Mouse (Mus musculus) forebrain, embryonic 15.5 days (tissue): Measurements from ENCODE around the gene Gatc. TPM values are rescaled to one million over a fixed set of nuclear protein-coding genes. Genes with fewer than 3 reads are reported as not detected.

Source experiments
- ATAC-seq: fragments of 200-750 bp; cut with Nextera tagmentation; replicated peaks from 2 replicates; pipeline ENCODE4 v1.8.0; 2017; ENCODE audit warnings: mild to moderate bottlenecking, moderate TSS enrichment, moderate library complexity
- H3K27ac ChIP-seq: fragments of 300-500 bp; sonication (generic); replicated peaks from 2 replicates; pipeline ENCODE4 v1.5.1; 2015; ENCODE audit warnings: mild to moderate bottlenecking, inconsistent platforms
- H3K27me3 ChIP-seq: fragments of 300-500 bp; sonication (generic); 2 replicates; pipeline ENCODE4 v1.6.1; 2015; ENCODE audit warnings: inconsistent platforms
- H3K36me3 ChIP-seq: fragments of 300-500 bp; sonication (generic); 2 replicates; pipeline ENCODE4 v1.6.1; 2015; ENCODE audit warnings: mild to moderate bottlenecking, inconsistent platforms
- H3K4me1 ChIP-seq: fragments of 300-500 bp; sonication (generic); 2 replicates; pipeline ENCODE4 v1.6.1; 2015; ENCODE audit warnings: inconsistent platforms
- H3K4me2 ChIP-seq: fragments of 300-500 bp; sonication (generic); replicated peaks from 2 replicates; pipeline ENCODE4 v1.6.1; 2015; ENCODE audit warnings: mild to moderate bottlenecking, inconsistent platforms
- H3K4me3 ChIP-seq: fragments of 300-500 bp; sonication (generic); 2 replicates; pipeline ENCODE4 v1.5.1; 2015; ENCODE audit warnings: mild to moderate bottlenecking, inconsistent platforms
- H3K9ac ChIP-seq: fragments of 300-500 bp; sonication (generic); replicated peaks from 2 replicates; pipeline ENCODE4 v1.6.1; 2015; ENCODE audit warnings: mild to moderate bottlenecking, inconsistent platforms
- H3K9me3 ChIP-seq: fragments of 300-500 bp; sonication (generic); 2 replicates; pipeline ENCODE4 v1.6.1; 2016; ENCODE audit warnings: inconsistent platforms
- WGBS: fragments of 180-500 bp; shearing (Covaris S2); methylation state at CpG from one replicate; pipeline ENCODE4 v1.1.7; 2015; ENCODE audit warnings: mixed read lengths; 5-methylcytosine and 5-hydroxymethylcytosine counted together
- polyA plus RNA-seq: library from polyadenylated mRNA; unstranded; fragments of >200 nt; fragmentation: Nextera tagmentation; extraction: Ambion mirVana; gene quantifications from 2 replicates; pipeline ENCODE4 v1.2.1, GENCODE M21; 2015

Gene Gatc
- polyA plus RNA-seq, 1 experiment from 2014 or later, result 33.6 TPM

DNA sequence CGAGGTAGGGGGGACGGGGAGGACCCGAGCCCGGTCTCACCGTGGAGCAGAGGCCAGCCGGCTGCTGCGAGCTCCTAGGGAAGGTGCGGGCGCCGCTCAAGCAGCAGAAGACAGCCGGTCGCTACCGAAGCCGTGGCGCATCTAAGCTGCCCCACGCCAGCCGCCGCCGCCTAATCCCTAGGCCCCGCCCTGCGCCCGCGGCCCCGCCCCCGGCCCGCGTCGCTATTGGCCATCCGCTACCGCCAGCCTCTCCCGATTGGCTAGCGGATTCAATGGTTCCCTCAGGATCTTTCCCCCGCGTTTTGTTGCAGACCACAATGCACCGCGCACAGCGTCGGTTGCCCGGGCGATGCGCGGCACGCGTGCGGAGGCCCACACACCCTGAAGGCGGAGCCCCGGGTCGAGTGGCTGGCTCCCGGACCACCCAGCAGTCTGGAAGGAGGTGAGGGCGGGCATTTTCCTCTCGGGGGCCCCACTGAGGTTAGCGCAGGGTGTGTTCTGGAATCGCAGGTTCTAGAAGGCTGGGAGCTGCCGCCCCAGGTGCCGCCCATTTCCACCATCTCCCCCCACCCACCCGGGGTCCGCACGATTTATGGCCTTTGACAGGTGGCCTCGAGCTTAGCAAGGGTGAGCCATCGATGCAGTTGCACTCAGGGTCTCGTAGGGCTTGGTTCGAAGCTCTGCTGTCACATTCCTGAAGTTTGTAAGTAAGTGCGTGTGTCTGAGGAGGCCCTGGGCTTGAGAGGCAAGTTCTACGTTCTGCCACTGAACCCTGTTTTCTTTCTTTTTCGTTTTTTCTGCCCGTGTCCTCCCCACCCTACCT, 40.0 kb downstream of the Gatc start, which contains the start of gene Dynll1:
Dynll1 (minus strand) TSS at position 208 of the 823 bp plus-strand sequence.
- Histone ChIP-seq H3K27ac (peak within 1 kb of the TSS; percentile 96), H3K4me1 (peaks cover 34% of the 10 kb centered on the region), H3K9ac (peak within 1 kb of the TSS; percentile 93), H3K27me3 (no peaks in the 10 kb centered on the region), H3K36me3 (peaks cover 21% of the 10 kb centered on the region), H3K4me2 (peak within 1 kb of the TSS; percentile 70), H3K4me3 (peak within 1 kb of the TSS; percentile 97), H3K9me3 (no peaks in the 10 kb centered on the region)
- peak; percentile 98 for ATAC-seq
- WGBS, result under 1% methylated on average over 58 of the region's 66 CpGs

DNA sequence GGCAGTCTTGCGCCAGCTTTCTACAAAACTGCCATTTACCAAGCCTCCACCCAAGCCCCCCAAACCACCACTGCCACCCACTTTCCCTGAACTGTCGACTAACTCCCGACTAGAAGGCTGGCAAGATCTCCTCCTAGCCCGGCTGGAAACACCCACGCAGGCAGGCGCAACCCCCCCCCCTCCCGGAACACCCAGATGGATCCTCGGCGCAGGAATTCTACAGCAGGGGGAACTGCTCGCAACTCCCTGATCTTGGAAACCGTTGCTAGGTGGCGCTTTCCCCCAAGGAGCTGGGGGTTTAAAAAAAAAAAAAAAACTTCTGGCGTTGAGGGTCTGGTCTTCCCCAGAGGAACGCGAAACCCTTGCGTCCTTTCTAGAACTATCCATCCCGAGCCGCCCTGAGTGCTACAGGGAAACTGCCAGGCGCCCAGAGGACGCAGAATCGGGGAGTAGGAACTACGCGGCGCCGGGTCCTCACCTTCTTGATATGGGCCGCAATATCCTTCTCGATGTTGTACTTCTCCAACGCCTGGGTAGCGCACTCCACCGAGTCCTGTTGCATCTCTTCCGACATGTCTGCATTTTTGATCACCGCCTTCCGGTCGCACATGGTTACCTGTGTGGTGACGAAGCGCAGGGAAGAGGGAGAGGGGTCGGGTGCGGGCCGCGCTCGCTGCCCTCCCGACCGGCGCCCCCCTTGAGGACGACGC, 40.8 kb downstream of the Gatc start:
- no peak; the same call in none of the 2 replicates for ATAC-seq
- under 1% methylated on average over 46 of the region's 46 CpGs for WGBS

DNA sequence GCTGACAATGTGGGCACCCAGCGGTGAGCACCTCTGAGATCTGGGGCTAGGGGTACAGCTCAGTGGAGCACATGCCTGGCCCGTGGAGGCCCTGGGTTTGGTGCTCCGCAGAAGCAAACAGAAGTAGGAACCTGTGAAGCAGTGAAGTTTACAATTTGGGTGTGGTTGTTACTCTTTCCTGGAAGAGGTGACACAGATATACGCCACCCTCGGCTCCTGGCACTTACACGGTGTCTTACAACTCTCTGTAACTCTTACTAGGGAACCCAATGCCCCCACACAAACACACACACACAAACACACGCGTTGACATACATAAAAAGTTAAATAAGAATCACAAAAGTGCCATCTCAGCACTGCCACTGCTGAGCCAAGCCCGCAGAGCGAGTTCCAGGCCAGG, 44.6 kb downstream of the Gatc start:
- Histone ChIP-seq H3K27me3 (no peaks in the 10 kb centered on the region), H3K4me2 (no peak overlapping the region), H3K4me3 (no peak overlapping the region), H3K4me1 (peaks cover 26% of the 10 kb centered on the region), H3K9ac (no peak overlapping the region), H3K36me3 (peaks cover 43% of the 10 kb centered on the region), H3K9me3 (no peaks in the 10 kb centered on the region), H3K27ac (no peak overlapping the region)
- 84% methylated on average over 10 of the region's 10 CpGs for WGBS
- ATAC-seq, result no peak

More for the DNA sequence above, 40.8 kb downstream of the Gatc start:
- peak overlapping the region; percentile 70 for H3K4me2 ChIP-seq
- H3K9ac ChIP-seq, result peak overlapping the region; percentile 93
- peak overlapping the region; percentile 96 for H3K27ac ChIP-seq
- H3K36me3 ChIP-seq, result peaks cover 26% of the 10 kb centered on the region
- H3K27me3 ChIP-seq, result no peaks in the 10 kb centered on the region
- H3K4me3 ChIP-seq, result peak overlapping the region; percentile 97
- H3K4me1 ChIP-seq, result peaks cover 34% of the 10 kb centered on the region
- H3K9me3 ChIP-seq, result no peaks in the 10 kb centered on the region

DNA sequence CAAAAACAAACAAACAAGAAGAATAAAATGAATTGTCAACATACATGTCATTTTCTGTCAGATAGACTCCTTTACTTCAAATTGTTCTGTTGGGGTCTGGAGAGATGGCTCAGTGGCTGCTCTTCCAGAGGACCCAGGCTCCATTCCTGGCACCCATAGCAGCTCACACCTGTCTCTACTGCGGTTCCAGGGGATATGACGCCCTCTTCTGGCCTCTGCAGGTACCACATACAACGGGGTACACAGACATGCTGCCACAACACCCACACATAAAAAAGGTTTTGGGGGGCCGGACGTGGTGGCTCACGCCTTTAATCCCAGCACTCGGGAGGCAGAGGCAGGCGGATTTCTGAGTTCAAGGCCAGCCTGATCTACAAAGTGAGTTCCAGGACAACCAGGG, 46.8 kb downstream of the Gatc start:
- WGBS, result 91% methylated on average over 8 of the region's 8 CpGs
- ATAC-seq, result no peak
- no peak overlapping the region for H3K4me2 ChIP-seq
- no peaks in the 10 kb centered on the region for H3K27me3 ChIP-seq
- H3K9ac ChIP-seq, result no peak overlapping the region
- no peak overlapping the region for H3K4me3 ChIP-seq
- H3K4me1 ChIP-seq, result peaks cover 19% of the 10 kb centered on the region
- peaks cover 59% of the 10 kb centered on the region for H3K36me3 ChIP-seq
- no peaks in the 10 kb centered on the region for H3K9me3 ChIP-seq
- H3K27ac ChIP-seq, result no peak overlapping the region

DNA sequence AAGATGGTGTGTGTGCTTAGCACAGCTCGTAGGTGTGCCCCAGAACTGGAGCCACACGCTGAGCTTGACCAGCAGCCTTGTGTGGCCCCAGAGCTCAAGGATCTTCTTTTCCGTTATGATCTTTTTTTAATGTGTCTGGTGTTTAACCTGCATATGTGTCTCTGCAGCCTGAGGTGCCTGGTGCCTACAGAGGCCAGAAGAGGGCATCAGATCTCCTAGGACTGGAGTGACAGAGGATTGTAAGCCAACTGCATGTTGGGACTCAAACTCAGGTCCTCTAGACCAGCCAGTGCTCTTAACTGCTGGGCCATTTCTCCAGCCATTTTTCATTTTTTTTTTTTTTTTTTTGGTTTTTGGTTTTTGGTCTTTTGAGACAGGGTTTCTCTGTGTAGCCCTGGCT, 56.2 kb downstream of the Gatc start:
- peaks cover 41% of the 10 kb centered on the region for H3K36me3 ChIP-seq
- H3K4me1 ChIP-seq, result peaks cover 5% of the 10 kb centered on the region
- 88% methylated on average over 3 of the region's 3 CpGs for WGBS
- H3K9me3 ChIP-seq, result no peaks in the 10 kb centered on the region
- H3K27me3 ChIP-seq, result no peaks in the 10 kb centered on the region
- H3K4me2 ChIP-seq, result no peak overlapping the region
- ATAC-seq, result no peak
- H3K4me3 ChIP-seq, result no peak overlapping the region
- H3K9ac ChIP-seq, result no peak overlapping the region
- no peak overlapping the region for H3K27ac ChIP-seq

Other genes with a start within 250 kb of the Gatc start
- 34.6 and 35.0 TPM in 2 replicates for gene Gm10401, start 242.9 kb downstream of the Gatc start, polyA plus RNA-seq
- gene Acads, start 221.8 kb downstream of the Gatc start, polyA plus RNA-seq, result 22.3 and 24.1 TPM in 2 replicates
- gene Unc119b, start 206.2 kb downstream of the Gatc start, polyA plus RNA-seq, result 44.4 and 46.2 TPM in 2 replicates
- 22.7 and 27.7 TPM in 2 replicates for gene Mlec, start 183.0 kb downstream of the Gatc start, polyA plus RNA-seq
- 9.2 and 9.8 TPM in 2 replicates for gene Cabp1, start 146.8 kb downstream of the Gatc start, polyA plus RNA-seq
- 96.9 and 98.6 TPM in 2 replicates for gene Pop5, start 105.3 kb downstream of the Gatc start, polyA plus RNA-seq
- gene Rnf10, start 68.3 kb downstream of the Gatc start, polyA plus RNA-seq, result 185 and 191 TPM in 2 replicates
- 59.4 and 61.3 TPM in 2 replicates for gene Coq5, start 61.5 kb downstream of the Gatc start, polyA plus RNA-seq
- gene Dynll1, start 40.2 kb downstream of the Gatc start, polyA plus RNA-seq, result 1,446 and 1,524 TPM in 2 replicates
- 200 and 204 TPM in 2 replicates for gene Srsf9, start 14.0 kb downstream of the Gatc start, polyA plus RNA-seq
- 60.5 and 64.3 TPM in 2 replicates for gene Triap1, start within 50 bp of the Gatc start, polyA plus RNA-seq
- 968 and 991 TPM in 2 replicates for gene Cox6a1, start 7.8 kb upstream of the Gatc start, polyA plus RNA-seq
- gene Msi1, start 88.4 kb upstream of the Gatc start, polyA plus RNA-seq, result 70.0 and 75.8 TPM in 2 replicates
- not detected in 2 replicates for gene Pla2g1b, start 125.1 kb upstream of the Gatc start, polyA plus RNA-seq
- 34.0 and 34.2 TPM in 2 replicates for gene Sirt4, start 143.5 kb upstream of the Gatc start, polyA plus RNA-seq
- gene Pxn, start 165.5 kb upstream of the Gatc start, polyA plus RNA-seq, result 19.1 and 19.7 TPM in 2 replicates
- 1,000 and 1,018 TPM in 2 replicates for gene Rplp0, start 218.3 kb upstream of the Gatc start, polyA plus RNA-seq
- gene Gcn1l1, start 224.1 kb upstream of the Gatc start, polyA plus RNA-seq, result 43.8 and 46.1 TPM in 2 replicates